Mouse (Mus musculus) cerebellum, adult 9-10 months (tissue): Measurements from ENCODE around the gene Gtf2f2.
"Not testable (repeated sequence)": the region's sequence is repeated elsewhere in the genome, so short reads cannot be mapped to it uniquely, and the experiment has no call there.

Source experiments
- DNase-seq: peaks from one replicate; pipeline ENCODE4 v3.0.0; 2022

The Gtf2f2 gene

GRCm38 (mm10) chr14:75992371-75992770 is 18.3 kb downstream of the Gtf2f2 start:
- no peak for DNase-seq

GRCm38 (mm10) chr14:75990936-75991335 is 19.7 kb downstream of the Gtf2f2 start:
- DNase-seq = no peak

GRCm38 (mm10) chr14:75989168-75989567 is 21.5 kb downstream of the Gtf2f2 start:
- DNase-seq = no peak

GRCm38 (mm10) chr14:75986878-75987483 is 23.7 kb downstream of the Gtf2f2 start:
- DNase-seq = no peak

GRCm38 (mm10) chr14:75985112-75985511 is 25.6 kb downstream of the Gtf2f2 start:
- no peak for DNase-seq

- no peak for DNase-seq
Measured at GRCm38 (mm10) chr14:75983891-75984290, 26.8 kb downstream of the Gtf2f2 start.

- DNase-seq = no peak
Measured at GRCm38 (mm10) chr14:75981231-75981630, 29.4 kb downstream of the Gtf2f2 start.

GRCm38 (mm10) chr14:75976107-75976506 is 34.6 kb downstream of the Gtf2f2 start:
- no peak for DNase-seq

- DNase-seq = no peak
Measured at GRCm38 (mm10) chr14:75967291-75967690, 43.4 kb downstream of the Gtf2f2 start.

GRCm38 (mm10) chr14:75964433-75964832 is 46.2 kb downstream of the Gtf2f2 start:
- DNase-seq = no peak

- DNase-seq = no peak
Measured at GRCm38 (mm10) chr14:75964000-75964399, 46.7 kb downstream of the Gtf2f2 start.

GRCm38 (mm10) chr14:75963215-75963614 is 47.5 kb downstream of the Gtf2f2 start:
- no peak for DNase-seq

GRCm38 (mm10) chr14:75962250-75962649 is 48.4 kb downstream of the Gtf2f2 start:
- peak; percentile 6 for DNase-seq

GRCm38 (mm10) chr14:75954766-75955165 is 55.9 kb downstream of the Gtf2f2 start, which contains the start of gene Kctd4:
Kctd4 (plus strand) TSS chr14:75955009.
- DNase-seq = no peak

GRCm38 (mm10) chr14:75953011-75953410 is 57.7 kb downstream of the Gtf2f2 start:
- no peak for DNase-seq

GRCm38 (mm10) chr14:75947674-75948073 is 63.0 kb downstream of the Gtf2f2 start:
- DNase-seq = no peak

GRCm38 (mm10) chr14:75942365-75942764 is 68.3 kb downstream of the Gtf2f2 start:
- no peak for DNase-seq

- DNase-seq = no peak
Measured at GRCm38 (mm10) chr14:75941500-75941899, 69.2 kb downstream of the Gtf2f2 start.

GRCm38 (mm10) chr14:75937714-75938113 is 73.0 kb downstream of the Gtf2f2 start:
- no peak for DNase-seq

- DNase-seq = no peak
Measured at GRCm38 (mm10) chr14:75934359-75934758, 76.3 kb downstream of the Gtf2f2 start.

- no peak for DNase-seq
Measured at GRCm38 (mm10) chr14:75931266-75931665, 79.4 kb downstream of the Gtf2f2 start.

- DNase-seq = not testable (repeated sequence)
Measured at GRCm38 (mm10) chr14:75929713-75930112, 81.0 kb downstream of the Gtf2f2 start.

GRCm38 (mm10) chr14:75923314-75924052 is 87.2 kb downstream of the Gtf2f2 start:
- no peak for DNase-seq

GRCm38 (mm10) chr14:75912665-75913064 is 98.0 kb downstream of the Gtf2f2 start:
- no peak for DNase-seq

GRCm38 (mm10) chr14:75911968-75912367 is 98.7 kb downstream of the Gtf2f2 start:
- no peak for DNase-seq
